Mouse (Mus musculus) heart, postnatal 4 days (tissue): ENCODE results near the gene Atp2c1. TPM values are rescaled to one million over a fixed set of nuclear protein-coding genes. Genes with fewer than 3 reads are reported as not detected.

Experiments used
- DNase-seq: peaks from one replicate; pipeline ENCODE4 v3.0.0; 2021
- total RNA-seq, 2 experiments: library from RNA; stranded (reverse); gene quantifications; 2 replicates each; pipeline ENCODE4 v1.2.3; 2021

The Atp2c1 gene
- total RNA-seq, 2 experiments from 2014 or later, result 45.6 to 56.2 TPM

- no peak for DNase-seq
These were observed 163.4 kb downstream of the Atp2c1 start for GRCm38 (mm10) chr9:105363520-105364231.

GRCm38 (mm10) chr9:105362181-105362580 lies 164.9 kb downstream of the Atp2c1 start:
- DNase-seq, result no peak

Other genes with a start within 250 kb of the Atp2c1 start
- 10 to 100 TPM; 13.6 to 16.0 TPM for gene Aste1, start 131.9 kb downstream of the Atp2c1 start, total RNA-seq
- not detected for gene Nek11, start 131.8 kb downstream of the Atp2c1 start, total RNA-seq
- 10 to 100 TPM; 21.0 to 23.5 TPM for gene Pik3r4, start 115.7 kb upstream of the Atp2c1 start, total RNA-seq